Mouse (Mus musculus): ENCODE results near the gene Car14. TPM values are rescaled to one million over a fixed set of nuclear protein-coding genes. Genes with fewer than 3 reads are reported as not detected.

The Car14 gene
- polyA plus RNA-seq, 1 experiment from 2014 or later, result 36.5 TPM

- H3K4me1 ChIP-seq (ENCODE audit: control insufficient read depth, insufficient read depth, low read length), result no peaks in the 10 kb centered on the region
- H3K27ac ChIP-seq (ENCODE audit: low read depth, low read length), result no peak overlapping the region
- peaks cover 30% of the 10 kb centered on the region for H3K36me3 ChIP-seq (ENCODE audit: control insufficient read depth, insufficient read depth, low read length)
- no peaks in the 10 kb centered on the region for H3K27me3 ChIP-seq (ENCODE audit: control insufficient read depth, insufficient read depth, low read length)
- H3K4me3 ChIP-seq (ENCODE audit: low read depth, low read length), result no peak overlapping the region
- no peak overlapping the region for H3K9ac ChIP-seq (ENCODE audit: low read length)
- no peak overlapping the region for H3K4me2 ChIP-seq (ENCODE audit: low read depth)
- DNase-seq (ENCODE audit: low spot score) (no peak), ATAC-seq (ENCODE audit: insufficient read depth, low FRiP score, low TSS enrichment) (no peak)
- 91% methylated on average over 6 of the region's 6 CpGs for WGBS
- no peaks in the 10 kb centered on the region for H3K9me3 ChIP-seq (ENCODE audit: control insufficient read depth, low read length)
These were observed 38.3 kb upstream of the Car14 start for GRCm38 (mm10) chr3:95942749-95943148.

- H3K4me2 ChIP-seq (ENCODE audit: low read depth), result no peak overlapping the region
- peaks cover 40% of the 10 kb centered on the region for H3K36me3 ChIP-seq (ENCODE audit: control insufficient read depth, insufficient read depth, low read length)
- no peak overlapping the region for H3K27ac ChIP-seq (ENCODE audit: low read depth, low read length)
- ATAC-seq (ENCODE audit: insufficient read depth, low FRiP score, low TSS enrichment) (no peak), DNase-seq (ENCODE audit: low spot score) (no peak)
- H3K9ac ChIP-seq (ENCODE audit: low read length), result no peak overlapping the region
- H3K4me3 ChIP-seq (ENCODE audit: low read depth, low read length), result no peak overlapping the region
- no peaks in the 10 kb centered on the region for H3K27me3 ChIP-seq (ENCODE audit: control insufficient read depth, insufficient read depth, low read length)
- H3K4me1 ChIP-seq (ENCODE audit: control insufficient read depth, insufficient read depth, low read length), result no peaks in the 10 kb centered on the region
- no peaks in the 10 kb centered on the region for H3K9me3 ChIP-seq (ENCODE audit: control insufficient read depth, low read length)
- WGBS, result 95% methylated on average over 15 of the region's 15 CpGs
These were observed 34.3 kb upstream of the Car14 start for GRCm38 (mm10) chr3:95938835-95939234.

- Histone ChIP-seq H3K27me3 (ENCODE audit: control insufficient read depth, insufficient read depth, low read length) (no peaks in the 10 kb centered on the region), H3K4me3 (ENCODE audit: low read depth, low read length) (no peak overlapping the region), H3K36me3 (ENCODE audit: control insufficient read depth, insufficient read depth, low read length) (peaks cover 43% of the 10 kb centered on the region), H3K4me1 (ENCODE audit: control insufficient read depth, insufficient read depth, low read length) (no peaks in the 10 kb centered on the region), H3K27ac (ENCODE audit: low read depth, low read length) (no peak overlapping the region), H3K9ac (ENCODE audit: low read length) (no peak overlapping the region), H3K4me2 (ENCODE audit: low read depth) (no peak overlapping the region), H3K9me3 (ENCODE audit: control insufficient read depth, low read length) (no peaks in the 10 kb centered on the region)
- DNase-seq (ENCODE audit: low spot score) (no peak), ATAC-seq (ENCODE audit: insufficient read depth, low FRiP score, low TSS enrichment) (no peak)
- WGBS, result 98% methylated on average over 8 of the region's 8 CpGs
These were observed 33.7 kb upstream of the Car14 start for GRCm38 (mm10) chr3:95938217-95938616.

GRCm38 (mm10) chr3:95934448-95934847 lies 30.0 kb upstream of the Car14 start:
- DNase-seq (ENCODE audit: low spot score) (no peak), ATAC-seq (ENCODE audit: insufficient read depth, low FRiP score, low TSS enrichment) (no peak)
- no peaks in the 10 kb centered on the region for H3K9me3 ChIP-seq (ENCODE audit: control insufficient read depth, low read length)
- peaks cover 32% of the 10 kb centered on the region for H3K36me3 ChIP-seq (ENCODE audit: control insufficient read depth, insufficient read depth, low read length)
- 97% methylated on average over 1 of the region's 1 CpGs for WGBS
- no peaks in the 10 kb centered on the region for H3K27me3 ChIP-seq (ENCODE audit: control insufficient read depth, insufficient read depth, low read length)
- H3K9ac ChIP-seq (ENCODE audit: low read length), result no peak overlapping the region
- peaks cover 4% of the 10 kb centered on the region; the same call in 1 of the 2 replicates for H3K4me1 ChIP-seq (ENCODE audit: control insufficient read depth, insufficient read depth, low read length)
- H3K4me3 ChIP-seq (ENCODE audit: low read depth, low read length), result no peak overlapping the region
- H3K27ac ChIP-seq (ENCODE audit: low read depth, low read length), result no peak overlapping the region
- no peak overlapping the region for H3K4me2 ChIP-seq (ENCODE audit: low read depth)

GRCm38 (mm10) chr3:95933111-95933750 lies 28.7 kb upstream of the Car14 start:
- H3K36me3 ChIP-seq (ENCODE audit: control insufficient read depth, insufficient read depth, low read length), result peaks cover 22% of the 10 kb centered on the region
- no peak overlapping the region for H3K4me3 ChIP-seq (ENCODE audit: low read depth, low read length)
- peaks cover 4% of the 10 kb centered on the region; the same call in 1 of the 2 replicates for H3K4me1 ChIP-seq (ENCODE audit: control insufficient read depth, insufficient read depth, low read length)
- no peak overlapping the region for H3K9ac ChIP-seq (ENCODE audit: low read length)
- DNase-seq (ENCODE audit: low spot score) (no peak), ATAC-seq (ENCODE audit: insufficient read depth, low FRiP score, low TSS enrichment) (no peak)
- H3K4me2 ChIP-seq (ENCODE audit: low read depth), result no peak overlapping the region
- H3K27ac ChIP-seq (ENCODE audit: low read depth, low read length), result no peak overlapping the region
- 95% methylated on average over 7 of the region's 7 CpGs for WGBS
- no peaks in the 10 kb centered on the region for H3K27me3 ChIP-seq (ENCODE audit: control insufficient read depth, insufficient read depth, low read length)
- no peaks in the 10 kb centered on the region for H3K9me3 ChIP-seq (ENCODE audit: control insufficient read depth, low read length)

- Histone ChIP-seq H3K9ac (ENCODE audit: low read length) (no peak overlapping the region), H3K27ac (ENCODE audit: low read depth, low read length) (no peak overlapping the region), H3K4me3 (ENCODE audit: low read depth, low read length) (no peak overlapping the region), H3K27me3 (ENCODE audit: control insufficient read depth, insufficient read depth, low read length) (no peaks in the 10 kb centered on the region), H3K9me3 (ENCODE audit: control insufficient read depth, low read length) (no peaks in the 10 kb centered on the region), H3K4me2 (ENCODE audit: low read depth) (no peak overlapping the region), H3K4me1 (ENCODE audit: control insufficient read depth, insufficient read depth, low read length) (peaks cover 4% of the 10 kb centered on the region; the same call in 1 of the 2 replicates), H3K36me3 (ENCODE audit: control insufficient read depth, insufficient read depth, low read length) (peaks cover 17% of the 10 kb centered on the region)
- DNase-seq (ENCODE audit: low spot score) (no peak), ATAC-seq (ENCODE audit: insufficient read depth, low FRiP score, low TSS enrichment) (no peak)
- 91% methylated on average over 7 of the region's 7 CpGs for WGBS
These were observed 28.1 kb upstream of the Car14 start for GRCm38 (mm10) chr3:95932566-95932965.

- H3K9ac ChIP-seq (ENCODE audit: low read length), result no peak overlapping the region
- no peak for DNase-seq (ENCODE audit: low spot score)
- H3K4me2 ChIP-seq (ENCODE audit: low read depth), result no peak overlapping the region
- H3K4me1 ChIP-seq (ENCODE audit: control insufficient read depth, insufficient read depth, low read length), result peaks cover 4% of the 10 kb centered on the region; the same call in 1 of the 2 replicates
- no peak overlapping the region for H3K4me3 ChIP-seq (ENCODE audit: low read depth, low read length)
- 48% methylated on average over 1 of the region's 1 CpGs for WGBS
- H3K27me3 ChIP-seq (ENCODE audit: control insufficient read depth, insufficient read depth, low read length), result no peaks in the 10 kb centered on the region
- H3K36me3 ChIP-seq (ENCODE audit: control insufficient read depth, insufficient read depth, low read length), result peaks cover 14% of the 10 kb centered on the region
- H3K27ac ChIP-seq (ENCODE audit: low read depth, low read length), result no peak overlapping the region
- no peak for ATAC-seq (ENCODE audit: insufficient read depth, low FRiP score, low TSS enrichment)
- H3K9me3 ChIP-seq (ENCODE audit: control insufficient read depth, low read length), result no peaks in the 10 kb centered on the region
These were observed 27.7 kb upstream of the Car14 start for GRCm38 (mm10) chr3:95932157-95932556.

GRCm38 (mm10) chr3:95931471-95931870 lies 27.0 kb upstream of the Car14 start:
- peaks cover 4% of the 10 kb centered on the region; the same call in 1 of the 2 replicates for H3K4me1 ChIP-seq (ENCODE audit: control insufficient read depth, insufficient read depth, low read length)
- WGBS, result 100% methylated on average over 1 of the region's 1 CpGs
- ATAC-seq (ENCODE audit: insufficient read depth, low FRiP score, low TSS enrichment) (no peak), DNase-seq (ENCODE audit: low spot score) (no peak)
- H3K4me3 ChIP-seq (ENCODE audit: low read depth, low read length), result no peak overlapping the region
- peak overlapping the region; percentile 70; the same call in 1 of the 2 replicates for H3K4me2 ChIP-seq (ENCODE audit: low read depth)
- H3K27ac ChIP-seq (ENCODE audit: low read depth, low read length), result no peak overlapping the region
- no peak overlapping the region for H3K9ac ChIP-seq (ENCODE audit: low read length)
- no peaks in the 10 kb centered on the region for H3K27me3 ChIP-seq (ENCODE audit: control insufficient read depth, insufficient read depth, low read length)
- H3K9me3 ChIP-seq (ENCODE audit: control insufficient read depth, low read length), result no peaks in the 10 kb centered on the region
- H3K36me3 ChIP-seq (ENCODE audit: control insufficient read depth, insufficient read depth, low read length), result peaks cover 10% of the 10 kb centered on the region

- Histone ChIP-seq H3K27me3 (ENCODE audit: control insufficient read depth, insufficient read depth, low read length) (no peaks in the 10 kb centered on the region), H3K36me3 (ENCODE audit: control insufficient read depth, insufficient read depth, low read length) (peaks cover 8% of the 10 kb centered on the region), H3K9ac (ENCODE audit: low read length) (peak overlapping the region; percentile 98), H3K4me3 (ENCODE audit: low read depth, low read length) (peak overlapping the region; percentile 97), H3K27ac (ENCODE audit: low read depth, low read length) (peak overlapping the region; percentile 83; the same call in 1 of the 2 replicates), H3K9me3 (ENCODE audit: control insufficient read depth, low read length) (no peaks in the 10 kb centered on the region), H3K4me1 (ENCODE audit: control insufficient read depth, insufficient read depth, low read length) (peaks cover 4% of the 10 kb centered on the region; the same call in 1 of the 2 replicates), H3K4me2 (ENCODE audit: low read depth) (peak overlapping the region; percentile 70)
- ATAC-seq (ENCODE audit: insufficient read depth, low FRiP score, low TSS enrichment) (no peak), DNase-seq (ENCODE audit: low spot score) (no peak)
- 3% methylated on average over 5 of the region's 5 CpGs for WGBS
These were observed 25.9 kb upstream of the Car14 start for GRCm38 (mm10) chr3:95930471-95930789.

All from neural tube, embryonic 11.5 days (tissue).